Mouse (Mus musculus): ENCODE results near the gene Mrpl23.

- TF ChIP-seq POLR2A (IDR thresholded peaks at IDR 0.05; ENCODE audit: control insufficient read depth, extremely low read depth, insufficient read depth, low read length, poor library complexity) (no peak), CTCF (IDR thresholded peaks at IDR 0.05; ENCODE audit: borderline replicate concordance, control insufficient read depth, extremely low read depth, insufficient read depth, low read length, poor library complexity) (no peak)
These were observed 15.0 kb upstream of the Mrpl23 start for GRCm38 (mm10) chr7:142517531-142517930.

Measured in thymus, adult 2 months (tissue).